Mouse (Mus musculus): ENCODE measurements around the gene Cyp46a1.

Cyp46a1 gene

GRCm38 (mm10) chr12:108311741-108312290, 22.4 kb upstream of the Cyp46a1 start:
- DNase-seq (ENCODE audit: low spot score): no peak

GRCm38 (mm10) chr12:108312432-108312851, 21.7 kb upstream of the Cyp46a1 start:
- no peak for DNase-seq (ENCODE audit: low spot score)

GRCm38 (mm10) chr12:108313244-108313772, 20.9 kb upstream of the Cyp46a1 start:
- no peak for DNase-seq (ENCODE audit: low spot score)

- DNase-seq (ENCODE audit: low spot score): no peak
These were observed 18.4 kb upstream of the Cyp46a1 start for GRCm38 (mm10) chr12:108315818-108316217.

- DNase-seq (ENCODE audit: low spot score): no peak
These were observed 17.5 kb upstream of the Cyp46a1 start for GRCm38 (mm10) chr12:108316655-108317054.

GRCm38 (mm10) chr12:108317201-108317738, 16.9 kb upstream of the Cyp46a1 start:
- DNase-seq (ENCODE audit: low spot score): no peak

GRCm38 (mm10) chr12:108317826-108318430, 16.3 kb upstream of the Cyp46a1 start:
- DNase-seq (ENCODE audit: low spot score): no peak

- no peak for DNase-seq (ENCODE audit: low spot score)
These were observed 15.7 kb upstream of the Cyp46a1 start for GRCm38 (mm10) chr12:108318499-108318898.

GRCm38 (mm10) chr12:108320096-108320495, 14.1 kb upstream of the Cyp46a1 start:
- no peak for DNase-seq (ENCODE audit: low spot score)

- DNase-seq (ENCODE audit: low spot score): no peak
These were observed 7.8 kb upstream of the Cyp46a1 start for GRCm38 (mm10) chr12:108326401-108326800.

- DNase-seq (ENCODE audit: low spot score): no peak
These were observed 6.2 kb upstream of the Cyp46a1 start for GRCm38 (mm10) chr12:108327889-108328491.

GRCm38 (mm10) chr12:108333056-108333455, 1.1 kb upstream of the Cyp46a1 start:
- DNase-seq (ENCODE audit: low spot score): peak; percentile 19

GRCm38 (mm10) chr12:108333481-108333882, 699 bp upstream of the Cyp46a1 start:
- DNase-seq (ENCODE audit: low spot score): no peak

GRCm38 (mm10) chr12:108334529-108334928, 348 bp downstream of the Cyp46a1 start:
- DNase-seq (ENCODE audit: low spot score): no peak

- DNase-seq (ENCODE audit: low spot score): no peak
These were observed 4.5 kb downstream of the Cyp46a1 start for GRCm38 (mm10) chr12:108338572-108339190.

GRCm38 (mm10) chr12:108348151-108348550, 14.0 kb downstream of the Cyp46a1 start:
- DNase-seq (ENCODE audit: low spot score): no peak

GRCm38 (mm10) chr12:108349026-108349425, 14.8 kb downstream of the Cyp46a1 start:
- no peak for DNase-seq (ENCODE audit: low spot score)

- no peak for DNase-seq (ENCODE audit: low spot score)
These were observed 16.8 kb downstream of the Cyp46a1 start for GRCm38 (mm10) chr12:108350931-108351330.

- no peak for DNase-seq (ENCODE audit: low spot score)
These were observed 18.4 kb downstream of the Cyp46a1 start for GRCm38 (mm10) chr12:108352371-108353136.

GRCm38 (mm10) chr12:108354284-108354683, 20.1 kb downstream of the Cyp46a1 start:
- no peak for DNase-seq (ENCODE audit: low spot score)

GRCm38 (mm10) chr12:108355271-108355670, 21.1 kb downstream of the Cyp46a1 start:
- no peak for DNase-seq (ENCODE audit: low spot score)

- DNase-seq (ENCODE audit: low spot score): no peak
These were observed 21.8 kb downstream of the Cyp46a1 start for GRCm38 (mm10) chr12:108355986-108356385.
